Mouse (Mus musculus) mouse embryonic stem cell (cell line): ENCODE data around the gene Fsd1.

Source experiments
- in situ Hi-C, 2 experiments: fragments of 300-500 bp; cut with MboI; formaldehyde crosslinking; loops; 1 replicate in 1 of 2; 3 replicates in 1 of 2; pipeline ENCODE4 v1.14.3; 2019 to 2020; ENCODE audit warnings: low sequenced_read_pairs in 2 of 2, low pct_unique_long_range_greater_than_20kb in 1 of 2, mixed read lengths in 1 of 2; ENCODE audit not compliant: unreplicated experiment in 1 of 2

Gene Fsd1

DNA sequence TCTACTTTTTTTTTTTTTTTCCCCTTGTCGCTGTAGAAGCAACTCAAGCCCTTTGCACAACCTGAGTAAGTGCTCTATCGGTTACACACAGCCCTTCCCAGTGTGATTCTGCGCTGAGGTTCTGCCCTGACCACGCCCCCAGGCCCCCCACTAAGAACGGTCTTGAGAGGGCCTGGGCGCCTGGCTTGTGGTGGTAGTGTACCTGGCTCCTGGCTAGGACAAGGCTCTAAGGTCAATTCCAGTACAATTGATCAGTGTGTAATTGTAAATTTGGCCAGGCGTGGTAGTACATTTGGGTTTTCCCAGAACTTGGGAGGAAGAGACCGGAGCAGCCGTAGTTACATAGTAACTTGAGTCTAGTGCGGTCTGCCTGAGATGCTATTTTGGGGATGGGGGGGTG lies 20.6 kb downstream of the Fsd1 start:
- in situ Hi-C loops, result no loop called here

- in situ Hi-C loops, result no loop called here
Observed at GRCm38 (mm10) chr17:56007444-56008355, 21.4 kb downstream of the Fsd1 start.

DNA sequence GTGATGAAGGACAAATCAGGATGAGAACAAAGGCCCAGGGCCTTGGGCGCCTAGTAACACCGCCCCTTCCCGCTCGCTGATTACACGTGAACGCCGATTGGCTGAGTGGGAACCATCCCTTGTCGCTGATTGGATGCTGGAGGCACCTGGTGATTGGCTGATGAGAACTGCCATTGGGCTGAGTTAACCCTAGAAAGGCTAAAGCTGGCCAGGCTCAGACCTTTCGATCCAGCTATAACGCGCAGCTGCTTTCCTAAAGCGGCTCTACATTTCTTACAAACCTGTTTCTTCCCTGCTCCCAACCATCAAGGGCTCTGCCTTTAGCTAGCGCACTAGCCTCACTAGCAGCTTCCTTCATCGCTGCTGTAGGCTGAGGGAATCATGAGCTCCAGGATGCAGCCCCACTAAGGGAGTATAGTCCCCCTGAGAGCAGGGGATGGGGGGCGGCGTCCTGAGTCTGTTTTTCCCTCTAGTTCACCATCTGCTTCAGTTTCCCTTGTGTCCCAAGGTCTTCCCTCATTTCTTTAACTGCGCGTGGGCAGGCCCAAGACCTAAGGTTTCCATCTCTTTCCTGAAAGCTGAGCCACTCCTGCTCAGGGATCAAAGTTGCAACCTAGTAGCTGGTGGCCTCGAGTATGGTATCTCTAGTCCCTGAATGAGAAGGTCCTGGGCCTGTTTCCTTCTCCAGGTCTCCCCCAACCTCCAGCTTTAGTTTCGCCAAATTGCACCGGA lies 22.2 kb downstream of the Fsd1 start:
- in situ Hi-C loops, result no loop called here

DNA sequence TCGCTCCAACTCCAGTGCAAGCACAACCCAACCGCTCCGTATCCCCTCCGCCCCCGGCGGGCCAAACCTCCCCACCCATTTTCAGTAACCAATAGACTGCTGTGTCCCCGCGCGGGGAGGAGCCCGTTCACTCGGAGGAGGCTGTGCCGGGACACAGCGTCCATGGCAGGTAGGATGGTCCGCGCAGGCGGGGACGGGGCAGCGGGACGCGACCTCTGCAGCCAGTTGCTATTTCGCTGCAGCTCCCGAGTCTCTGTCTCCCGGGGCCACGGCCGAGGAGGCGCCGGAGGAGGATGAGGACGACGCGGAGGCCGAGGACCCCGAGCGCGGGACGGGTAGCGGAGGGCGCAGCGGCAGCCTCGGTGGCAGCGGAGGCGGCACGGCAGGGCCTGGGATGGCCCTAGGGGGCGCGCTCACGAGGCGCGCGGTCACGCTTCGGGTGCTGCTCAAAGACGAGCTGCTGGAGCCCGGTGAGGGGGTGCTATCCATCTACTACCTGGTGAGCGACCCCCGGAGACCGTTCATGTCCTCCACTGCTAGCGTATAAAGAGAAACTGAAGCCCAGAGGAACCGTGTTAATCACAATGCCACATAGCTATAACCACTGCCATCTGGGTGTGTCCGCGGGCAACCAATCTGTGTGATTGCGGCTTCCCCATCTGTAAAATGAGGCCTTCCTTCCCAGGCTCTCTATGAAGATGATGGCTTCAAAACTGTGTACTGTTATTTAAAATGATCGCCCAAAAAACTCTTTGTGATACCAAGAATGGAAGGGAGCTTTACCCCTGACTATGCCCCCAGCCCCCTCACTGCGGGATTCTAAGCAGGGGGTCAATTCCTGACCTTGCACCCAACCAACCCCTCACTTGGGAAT lies 23.0 kb downstream of the Fsd1 start:
- in situ Hi-C loops, result no loop called here

DNA sequence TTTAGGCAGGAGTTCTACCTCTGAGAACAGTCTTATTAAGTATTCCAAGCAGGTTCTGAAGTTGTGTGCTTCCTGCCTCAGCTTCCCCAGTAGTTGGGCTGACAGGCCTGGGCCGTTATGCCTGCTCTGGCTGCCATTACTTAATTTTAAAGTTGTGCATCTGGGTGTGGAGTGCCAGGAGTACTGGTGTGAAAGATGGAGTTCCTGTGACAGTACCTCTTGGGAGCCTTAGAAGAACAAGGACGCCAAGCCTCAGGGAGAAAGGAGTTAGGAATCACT lies 23.6 kb downstream of the Fsd1 start:
- in situ Hi-C loops, result no loop called here

DNA sequence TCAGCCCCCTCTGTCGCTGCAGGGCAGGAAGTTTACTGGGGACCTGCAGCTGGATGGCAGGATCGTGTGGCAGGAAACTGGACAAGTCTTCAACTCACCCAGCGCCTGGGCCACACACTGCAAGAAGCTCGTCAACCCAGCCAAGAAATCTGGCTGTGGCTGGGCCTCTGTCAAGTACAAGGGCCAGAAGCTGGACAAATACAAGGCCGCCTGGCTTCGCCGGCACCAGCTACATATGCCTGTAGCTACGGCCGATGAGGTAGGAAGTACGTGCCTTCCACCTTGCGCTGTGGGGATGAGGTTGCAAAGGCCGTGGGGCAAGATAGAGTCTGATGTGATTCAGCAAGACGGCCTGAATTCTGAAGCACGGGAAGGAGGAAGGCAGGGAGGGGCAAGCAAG lies 23.9 kb downstream of the Fsd1 start:
- in situ Hi-C loops, result no loop called here

GRCm38 (mm10) chr17:56010681-56011080 lies 24.4 kb downstream of the Fsd1 start:
- in situ Hi-C loops, result no loop called here

- in situ Hi-C loops, result no loop called here
Observed at GRCm38 (mm10) chr17:56011441-56011840, 25.1 kb downstream of the Fsd1 start.

DNA sequence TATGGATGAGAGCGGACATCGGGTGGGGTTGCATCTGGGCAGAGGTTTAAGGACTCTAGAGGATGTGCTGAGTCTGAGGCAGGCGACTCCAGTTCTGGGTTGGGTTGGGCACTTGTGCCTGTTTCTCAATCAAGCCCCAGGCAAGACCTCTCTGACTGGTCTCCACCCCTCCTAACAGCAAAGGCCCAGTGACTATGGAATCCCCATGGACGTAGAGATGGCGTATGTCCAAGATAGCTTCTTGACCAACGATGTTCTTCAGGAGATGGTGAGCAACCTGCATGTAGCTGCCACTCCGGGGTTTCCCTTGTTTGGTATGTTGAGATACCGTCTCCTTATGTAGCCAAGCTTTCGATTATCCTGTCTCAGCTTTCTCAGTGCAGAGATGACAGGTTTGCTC lies 29.0 kb downstream of the Fsd1 start:
- in situ Hi-C loops, result no loop called here

- in situ Hi-C loops, result no loop called here
Observed at GRCm38 (mm10) chr17:56016382-56016781, 30.1 kb downstream of the Fsd1 start.

DNA sequence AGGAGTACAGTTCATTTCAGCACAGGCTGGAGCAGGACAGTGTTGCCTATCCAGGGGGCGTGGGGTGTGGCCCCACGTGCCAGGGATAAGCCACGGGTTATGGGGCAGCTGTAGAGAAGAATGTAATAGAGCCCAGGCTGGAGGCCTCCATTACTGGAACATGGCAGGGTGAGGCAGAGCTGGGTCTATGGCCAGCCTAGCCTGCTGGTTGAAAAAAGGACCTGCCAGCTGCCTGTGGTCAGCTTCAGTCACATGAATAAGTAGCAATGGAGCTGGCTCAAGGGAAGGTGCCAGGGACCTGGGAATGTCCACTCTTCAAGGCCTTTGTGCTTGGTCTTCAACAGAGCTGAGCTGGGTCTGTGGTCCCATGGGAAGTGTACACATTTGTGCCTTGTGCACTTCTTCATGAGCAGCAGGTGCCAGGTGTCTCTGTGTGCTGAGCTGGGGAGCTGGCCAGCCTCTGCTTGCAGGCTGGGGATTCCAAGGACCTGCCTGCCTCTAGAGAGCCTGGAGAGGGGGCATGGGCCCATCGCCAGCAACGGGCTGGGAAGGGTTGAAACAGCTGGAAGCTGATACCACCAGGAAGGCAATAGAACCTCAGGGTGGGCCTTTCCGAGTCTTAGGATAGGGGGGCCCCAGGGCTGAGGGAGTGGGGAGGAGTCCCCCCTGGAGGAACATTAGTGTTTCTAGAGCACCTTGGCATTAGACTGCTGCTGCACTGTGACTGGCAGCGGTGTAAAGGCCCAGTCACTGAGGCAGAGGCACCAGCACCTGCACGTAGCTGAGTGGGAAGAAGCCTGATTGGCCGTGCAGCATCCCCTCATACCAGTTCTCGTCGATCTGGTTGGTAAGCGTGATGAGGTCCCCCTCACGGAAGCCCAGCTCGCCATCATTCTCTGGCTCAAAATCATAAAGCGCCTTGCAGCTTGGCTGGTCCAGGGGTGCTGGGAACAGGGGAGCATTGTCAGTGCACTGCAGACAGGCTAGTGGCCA lies 30.8 kb downstream of the Fsd1 start:
- in situ Hi-C loops, result no loop called here

DNA sequence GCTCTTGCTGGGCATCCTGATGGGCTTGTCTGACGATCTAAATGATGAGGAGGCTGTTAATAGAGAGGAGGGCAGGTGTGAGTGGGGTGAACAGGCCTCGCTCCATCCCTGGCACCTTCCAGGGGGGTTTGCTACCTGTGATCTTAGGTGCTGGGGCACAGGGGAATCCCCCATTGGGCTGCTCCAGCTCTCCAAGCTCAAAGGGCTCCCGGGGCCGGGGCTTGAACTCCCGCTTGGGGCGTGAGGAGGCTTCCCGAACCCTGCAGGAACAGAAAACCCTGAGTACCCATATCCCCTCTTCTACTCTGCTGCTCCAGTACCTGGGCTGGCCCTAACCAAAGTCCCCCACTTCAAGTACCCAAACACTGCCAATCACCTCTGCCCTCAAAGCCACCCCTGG lies 31.5 kb downstream of the Fsd1 start:
- in situ Hi-C loops, result no loop called here

- in situ Hi-C loops, result no loop called here
Observed at GRCm38 (mm10) chr17:56018347-56019131, 32.2 kb downstream of the Fsd1 start.

GRCm38 (mm10) chr17:56020400-56021084 lies 34.2 kb downstream of the Fsd1 start:
- in situ Hi-C loops, result no loop called here

- in situ Hi-C loops, result no loop called here
Observed at GRCm38 (mm10) chr17:56021161-56021910, 35.0 kb downstream of the Fsd1 start.
